9 mouse cellular contexts compared by ENCODE assay signal in the genomic region with DNA sequence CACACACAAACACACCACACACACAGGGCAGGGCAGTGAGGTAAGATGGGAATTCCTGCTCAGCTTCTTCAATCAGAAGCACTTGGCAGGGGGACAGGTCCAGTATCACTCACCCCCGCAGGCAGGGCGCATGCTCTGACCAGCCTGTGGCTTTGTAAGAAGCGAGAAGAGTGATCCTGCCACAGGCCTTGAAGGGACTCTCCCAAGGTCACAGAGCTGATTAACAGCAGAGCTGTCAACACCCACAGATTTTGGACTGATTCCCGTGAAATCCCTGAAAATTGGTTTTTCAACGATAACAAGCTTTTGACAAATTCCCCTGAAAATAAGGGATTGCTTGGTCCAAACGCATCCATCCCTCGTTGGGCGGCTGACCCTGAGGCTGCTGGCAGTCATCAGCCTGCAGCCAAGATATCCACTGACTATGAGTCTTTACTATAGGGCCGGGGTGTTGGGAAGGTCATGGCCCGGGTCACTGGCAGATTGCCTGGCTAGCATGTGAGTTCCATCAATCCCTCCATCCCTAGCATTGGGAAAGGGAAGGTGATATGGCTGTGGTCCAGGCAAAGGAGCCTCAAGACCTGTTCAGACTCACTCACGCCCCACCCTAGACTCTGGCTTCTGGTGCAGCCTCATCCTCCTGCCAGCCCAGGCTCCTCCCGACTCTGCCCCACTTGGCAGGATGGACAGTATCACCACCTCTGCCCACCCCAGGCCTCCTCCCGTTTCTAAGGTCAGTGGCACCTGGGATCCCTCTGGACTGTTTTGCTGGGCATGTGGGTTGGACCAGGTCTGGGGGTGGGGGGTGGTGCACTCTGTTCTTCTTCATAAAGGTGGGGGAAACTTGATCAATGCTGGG. TPM values are rescaled to one million over a fixed set of nuclear protein-coding genes. Genes with fewer than 3 reads are reported as not detected.
DNase-seq lines count a peak whose midpoint lies in the region; ATAC-seq lines count a peak whose summit lies in the region.
"Had no signal": no experiment of that assay in that cellular context is flagged by ENCODE, and none has a peak within 500 bp of the region (broad histone marks: within the 10 kb centered on the region; RNA-seq: fewer than 3 reads in every experiment).

No protein-coding gene starts in this region.

- no peak for ATAC-seq in midbrain, embryonic 12.5 days (ENCODE audit: low FRiP score, low read depth)

- H3K4me3 ChIP-seq in midbrain, embryonic 12.5 days: no peak overlapping the region

- peak overlapping the region; percentile 93 for H3K27ac ChIP-seq in midbrain, embryonic 12.5 days (replicated peaks)

- H3K9me3 ChIP-seq in midbrain, embryonic 12.5 days: no peaks in the 10 kb centered on the region

- 41% methylated on average over 13 of the region's 13 CpGs for WGBS in midbrain, embryonic 12.5 days

- no peak overlapping the region for H3K4me2 ChIP-seq in midbrain, embryonic 12.5 days (replicated peaks)

- peak; percentile 53 for DNase-seq in gastrocnemius, postnatal 10 days
- DNase-seq in gastrocnemius, adult 18-20 months (ENCODE audit: low spot score): no peak
- DNase-seq in adrenal gland, adult 2 months: peak; percentile 76
- DNase-seq in heart, postnatal 4 days: peak; percentile 75
- DNase-seq in layer of hippocampus, postnatal 25 days (ENCODE audit: extremely low spot score in 1 of 2, low spot score in 1 of 2): no peak
- no peak for DNase-seq in left cerebral cortex, adult 8-10 months (ENCODE audit: low spot score in 2 of 2)
- no peak for DNase-seq in lung, postnatal 25 days (ENCODE audit: low spot score)
- DNase-seq: lung, adult 18-20 months had no signal

- H3K27me3 ChIP-seq in midbrain, embryonic 12.5 days: no peaks in the 10 kb centered on the region

- peaks cover 13% of the 10 kb centered on the region; the same call in 1 of the 2 replicates for H3K36me3 ChIP-seq in midbrain, embryonic 12.5 days

- H3K4me1 ChIP-seq in midbrain, embryonic 12.5 days: peaks cover 68% of the 10 kb centered on the region

- no peak overlapping the region; the same call in 1 of the 2 replicates for H3K9ac ChIP-seq in midbrain, embryonic 12.5 days (replicated peaks)

RNA-seq across cellular contexts. Expression of a gene that starts 41.1 kb away (rescaled TPM):
- total RNA-seq in gastrocnemius, postnatal 10 days (2021): 1 to 10 TPM; 5.6 to 7.8 TPM
- total RNA-seq in gastrocnemius, adult 18-20 months (2021): 1 to 10 TPM; 1.3 to 2.2 TPM
- 1 to 10 TPM; 1.5 to 1.6 TPM for total RNA-seq in adrenal gland, adult 2 months (2021)
- 1.6 and 2.0 TPM in 2 replicates for polyA plus RNA-seq in adrenal gland, adult 2 months (2012; rRNA removed)
- total RNA-seq in heart, postnatal 4 days (2021): 10 to 100 TPM; 30.4 to 34.6 TPM
- polyA plus RNA-seq in midbrain, embryonic 12.5 days (2016; fragmentation: Nextera tagmentation; extraction: Ambion mirVana): 122 and 126 TPM in 2 replicates
- total RNA-seq in layer of hippocampus, postnatal 25 days (2021): 1 to 10 TPM; 5.1 to 6.1 TPM
- 1 to 10 TPM; 3.7 to 5.1 (median 4.4) TPM for total RNA-seq in left cerebral cortex, adult 8-10 months (2022)

Comparison
In these comparisons a context has a peak if more than half of its experiments do, and no peak if none do; other contexts are left out.
1. DNase-seq: peak in gastrocnemius, postnatal 10 days (single experiment), adrenal gland, adult 2 months (single experiment) and heart, postnatal 4 days (single experiment); none in gastrocnemius, adult 18-20 months (single experiment), layer of hippocampus, postnatal 25 days (0 of 2), left cerebral cortex, adult 8-10 months (0 of 2) and lung, postnatal 25 days (single experiment).